Mouse (Mus musculus): ENCODE measurements at regions not wholly inside any gene's neighbourhood (a gene's known extent, or its start where the extent isn't known, plus 50 kb on each side); places are given as distances from the start of the nearest gene placed in this dataset.

DNA sequence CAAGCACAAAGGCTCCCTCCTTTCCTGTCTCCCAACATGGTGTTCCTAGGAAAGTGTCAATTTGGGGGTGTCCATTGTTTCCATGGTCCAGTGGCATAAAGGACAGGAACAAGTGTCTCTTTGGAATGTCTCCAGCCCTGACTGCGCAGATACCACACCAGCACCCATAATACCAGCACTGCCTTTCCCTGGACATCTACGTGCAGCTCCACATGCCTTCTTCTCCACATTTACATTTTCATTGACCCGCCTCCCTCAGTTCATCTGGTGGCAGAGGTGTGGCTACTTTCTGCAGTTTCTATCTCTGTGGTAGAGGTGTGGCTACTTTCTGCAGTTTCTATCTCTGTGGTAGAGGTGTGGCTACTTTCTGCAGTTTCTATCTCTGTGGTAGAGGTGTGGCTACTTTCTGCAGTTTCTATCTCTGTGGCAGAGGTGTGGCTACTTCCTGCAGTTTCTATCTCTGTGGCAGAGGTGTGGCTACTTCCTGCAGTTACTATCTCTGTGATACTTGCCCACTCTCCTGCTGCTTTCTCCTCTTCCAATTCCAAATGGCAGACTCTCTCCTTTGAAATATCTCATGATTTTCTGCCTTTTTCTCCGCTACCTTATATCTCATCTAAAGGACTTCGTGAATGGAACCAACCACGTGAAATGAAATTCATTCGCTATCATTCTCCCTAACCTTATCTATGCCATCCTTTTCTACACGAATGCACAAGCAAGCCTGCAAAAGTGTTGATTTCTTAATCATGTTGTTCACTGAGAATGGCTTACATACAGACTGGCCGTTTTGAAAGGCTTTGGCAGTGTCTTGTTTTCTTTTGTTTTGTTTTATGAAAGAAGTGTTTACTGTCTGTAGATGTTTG lies 204.0 kb downstream of the Parm1 start:
- TF ChIP-seq POLR2A (IDR thresholded peaks at IDR 0.05; ENCODE audit: insufficient read length, low read depth) (no peak), POLR2AphosphoS2 (IDR thresholded peaks at IDR 0.05; ENCODE audit: insufficient read length, low read depth) (no peak), MAX (IDR thresholded peaks at IDR 0.05; ENCODE audit: low read depth) (no peak), CEBPB (IDR thresholded peaks at IDR 0.05; ENCODE audit: insufficient read depth, poor library complexity, severe bottlenecking) (no peak), MYOD1 (IDR thresholded peaks at IDR 0.05; ENCODE audit: control insufficient read depth in 1 of 3, insufficient read length in 2 of 3, low read depth in 2 of 3) (no peak), USF1 (IDR thresholded peaks at IDR 0.05; ENCODE audit: low read depth) (no peak), REST (IDR thresholded peaks at IDR 0.05; ENCODE audit: insufficient read depth, insufficient read length) (no peak), MYOG (IDR thresholded peaks at IDR 0.05; ENCODE audit: control insufficient read depth in 1 of 3, insufficient read depth in 1 of 3, insufficient read length in 2 of 3, low read depth in 2 of 3) (no peak), TCF3 (IDR thresholded peaks at IDR 0.05; ENCODE audit: insufficient read length, low read depth) (no peak)
